Mouse (Mus musculus): Measurements from ENCODE around the gene Cdkl3.
"Not testable (repeated sequence)": the region's sequence is repeated elsewhere in the genome, so short reads cannot be mapped to it uniquely, and the experiment has no call there.

Cdkl3 gene

DNA sequence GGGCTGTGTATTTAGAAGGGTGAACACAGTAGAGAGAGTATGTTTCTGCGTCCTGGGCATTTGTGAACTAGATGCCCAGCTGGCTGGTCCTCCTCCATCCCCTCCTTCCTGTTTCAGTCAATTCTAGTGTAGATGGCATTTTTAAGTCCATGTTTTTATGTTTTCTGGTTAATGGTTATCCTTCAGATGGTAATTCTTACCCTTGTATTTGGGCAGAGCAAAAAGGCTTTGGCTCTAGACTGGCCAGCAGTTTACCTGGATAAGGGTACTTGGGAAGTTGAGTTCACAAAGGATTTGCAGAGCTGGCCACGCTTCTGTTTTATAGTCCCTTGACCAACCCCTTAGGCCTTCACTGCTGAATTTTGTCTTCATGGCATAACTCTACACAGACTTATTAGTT is 102.0 kb downstream of the Cdkl3 start:
- TF ChIP-seq CTCF (conservative IDR thresholded peaks at IDR 0.05; ENCODE audit: low read length) (no peak), POU5F1 (IDR thresholded peaks at IDR 0.05; ENCODE audit: borderline replicate concordance, low read length) (no peak), NANOG (IDR thresholded peaks at IDR 0.05; ENCODE audit: borderline replicate concordance, low read length) (no peak)

DNA sequence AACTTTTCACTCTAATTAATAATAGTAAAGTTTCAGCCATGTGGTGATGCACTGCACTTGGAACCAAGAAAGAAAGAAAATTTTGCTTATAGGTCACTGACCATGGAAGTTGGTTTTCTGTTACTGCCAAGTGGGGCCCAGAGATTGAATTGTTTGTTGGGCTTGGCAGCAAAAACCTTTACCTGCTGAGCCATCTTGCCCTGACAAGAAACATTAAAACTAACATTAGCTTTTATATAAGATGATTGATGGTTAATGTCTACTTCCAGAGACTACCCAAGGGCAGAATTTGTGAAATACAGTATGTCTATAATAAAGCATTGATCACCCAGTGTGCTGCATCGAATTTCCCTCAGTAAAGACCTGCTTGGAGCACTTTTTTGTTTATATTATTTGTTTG is 102.4 kb downstream of the Cdkl3 start:
- no peak for TF ChIP-seq POU5F1 (IDR thresholded peaks at IDR 0.05; ENCODE audit: borderline replicate concordance, low read length)
- TF ChIP-seq CTCF (conservative IDR thresholded peaks at IDR 0.05; ENCODE audit: low read length): no peak
- TF ChIP-seq NANOG (IDR thresholded peaks at IDR 0.05; ENCODE audit: borderline replicate concordance, low read length): no peak
- no peak overlapping the region for H3K4me3 ChIP-seq (replicated peaks; ENCODE audit: low read length)
- no peaks in the 10 kb centered on the region for H3K27me3 ChIP-seq (ENCODE audit: insufficient read depth, low read length)
- H3K9me3 ChIP-seq (ENCODE audit: low read length): no peaks in the 10 kb centered on the region
- peaks cover 78% of the 10 kb centered on the region for H3K4me1 ChIP-seq (replicated peaks; ENCODE audit: low read depth, low read length)
- peaks cover 20% of the 10 kb centered on the region for H3K36me3 ChIP-seq (ENCODE audit: insufficient read depth, low read length)

More for the DNA sequence above, 102.0 kb downstream of the Cdkl3 start:
- Histone ChIP-seq H3K4me3 (replicated peaks; ENCODE audit: low read length) (no peak overlapping the region), H3K36me3 (ENCODE audit: insufficient read depth, low read length) (peaks cover 22% of the 10 kb centered on the region), H3K4me1 (replicated peaks; ENCODE audit: low read depth, low read length) (peaks cover 78% of the 10 kb centered on the region), H3K27me3 (ENCODE audit: insufficient read depth, low read length) (no peaks in the 10 kb centered on the region), H3K9me3 (ENCODE audit: low read length) (no peaks in the 10 kb centered on the region)

DNA sequence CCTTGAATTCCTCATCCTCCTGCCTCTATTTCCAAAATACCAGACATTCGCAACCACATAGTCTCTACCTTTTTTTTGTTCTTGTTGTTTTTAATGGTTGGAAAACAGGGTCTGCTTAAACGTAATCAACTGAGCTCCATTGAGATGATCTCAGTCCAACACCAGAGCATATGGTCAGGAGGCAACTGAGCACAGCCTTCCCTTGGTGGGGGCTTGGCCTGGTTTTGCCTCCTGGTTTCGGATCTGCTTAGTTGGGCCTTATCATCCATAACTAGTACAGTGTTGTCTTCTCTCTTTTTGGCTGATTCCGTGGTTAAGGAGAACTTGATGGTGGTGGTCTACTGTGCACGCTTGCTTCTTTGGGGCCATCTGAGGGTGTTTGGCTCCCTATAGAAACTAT is 104.8 kb downstream of the Cdkl3 start:
- no peaks in the 10 kb centered on the region for H3K9me3 ChIP-seq (ENCODE audit: low read length)
- no peaks in the 10 kb centered on the region for H3K27me3 ChIP-seq (ENCODE audit: insufficient read depth, low read length)
- TF ChIP-seq POU5F1 (IDR thresholded peaks at IDR 0.05; ENCODE audit: borderline replicate concordance, low read length) (no peak), NANOG (IDR thresholded peaks at IDR 0.05; ENCODE audit: borderline replicate concordance, low read length) (no peak), CTCF (conservative IDR thresholded peaks at IDR 0.05; ENCODE audit: low read length) (no peak)
- peaks cover 32% of the 10 kb centered on the region for H3K36me3 ChIP-seq (ENCODE audit: insufficient read depth, low read length)
- no peak overlapping the region for H3K4me3 ChIP-seq (replicated peaks; ENCODE audit: low read length)
- H3K4me1 ChIP-seq (replicated peaks; ENCODE audit: low read depth, low read length): peaks cover 71% of the 10 kb centered on the region

DNA sequence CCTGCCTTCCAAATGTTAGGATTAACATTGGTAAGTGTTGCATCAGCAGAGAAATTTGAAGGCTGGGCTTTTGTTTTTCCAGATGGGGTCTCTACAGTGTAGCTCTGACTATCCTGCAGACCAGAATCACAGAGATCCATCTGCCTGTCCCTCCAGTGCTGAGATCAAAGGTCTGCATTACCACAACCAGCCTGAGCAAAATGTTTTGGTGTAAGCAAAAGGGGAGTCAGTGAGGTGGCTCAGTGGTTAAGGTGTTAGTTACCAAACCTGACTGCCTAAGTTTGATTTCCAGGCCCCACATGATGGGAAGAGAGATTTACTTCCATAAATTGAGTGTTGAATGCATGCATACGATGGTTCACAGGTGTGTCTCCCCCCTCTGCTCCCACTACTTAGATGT is 105.4 kb downstream of the Cdkl3 start:
- no peak for TF ChIP-seq CTCF (conservative IDR thresholded peaks at IDR 0.05; ENCODE audit: low read length)
- TF ChIP-seq POU5F1 (IDR thresholded peaks at IDR 0.05; ENCODE audit: borderline replicate concordance, low read length): no peak
- TF ChIP-seq NANOG (IDR thresholded peaks at IDR 0.05; ENCODE audit: borderline replicate concordance, low read length): no peak
- Histone ChIP-seq H3K4me1 (replicated peaks; ENCODE audit: low read depth, low read length) (peaks cover 70% of the 10 kb centered on the region), H3K27me3 (ENCODE audit: insufficient read depth, low read length) (no peaks in the 10 kb centered on the region), H3K4me3 (replicated peaks; ENCODE audit: low read length) (no peak overlapping the region), H3K36me3 (ENCODE audit: insufficient read depth, low read length) (peaks cover 38% of the 10 kb centered on the region), H3K9me3 (ENCODE audit: low read length) (no peaks in the 10 kb centered on the region)

DNA sequence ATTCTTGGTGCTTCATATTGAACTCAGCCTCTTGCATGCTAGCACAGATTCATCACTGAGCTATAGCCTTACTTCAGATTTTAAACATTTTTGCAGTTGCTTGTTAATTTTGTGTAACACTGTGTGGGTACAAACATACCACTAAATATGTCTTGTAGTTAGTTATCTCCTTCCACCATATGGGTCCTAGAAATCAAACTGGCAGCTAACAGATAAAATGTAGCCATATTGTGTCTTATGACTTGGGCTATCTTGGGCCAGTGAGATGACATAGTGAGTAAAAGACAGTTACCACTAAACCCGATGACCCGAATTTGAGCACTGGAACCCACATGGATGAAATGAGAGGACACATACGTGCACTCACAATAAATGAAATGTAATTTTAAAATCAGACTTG is 111.5 kb downstream of the Cdkl3 start:
- no peak for TF ChIP-seq NANOG (IDR thresholded peaks at IDR 0.05; ENCODE audit: borderline replicate concordance, low read length)
- no peak for TF ChIP-seq CTCF (conservative IDR thresholded peaks at IDR 0.05; ENCODE audit: low read length)
- TF ChIP-seq POU5F1 (IDR thresholded peaks at IDR 0.05; ENCODE audit: borderline replicate concordance, low read length): no peak
- peaks cover 60% of the 10 kb centered on the region for H3K4me1 ChIP-seq (replicated peaks; ENCODE audit: low read depth, low read length)
- no peaks in the 10 kb centered on the region for H3K9me3 ChIP-seq (ENCODE audit: low read length)
- no peak overlapping the region for H3K4me3 ChIP-seq (replicated peaks; ENCODE audit: low read length)
- H3K36me3 ChIP-seq (ENCODE audit: insufficient read depth, low read length): peaks cover 87% of the 10 kb centered on the region
- H3K27me3 ChIP-seq (ENCODE audit: insufficient read depth, low read length): no peaks in the 10 kb centered on the region

DNA sequence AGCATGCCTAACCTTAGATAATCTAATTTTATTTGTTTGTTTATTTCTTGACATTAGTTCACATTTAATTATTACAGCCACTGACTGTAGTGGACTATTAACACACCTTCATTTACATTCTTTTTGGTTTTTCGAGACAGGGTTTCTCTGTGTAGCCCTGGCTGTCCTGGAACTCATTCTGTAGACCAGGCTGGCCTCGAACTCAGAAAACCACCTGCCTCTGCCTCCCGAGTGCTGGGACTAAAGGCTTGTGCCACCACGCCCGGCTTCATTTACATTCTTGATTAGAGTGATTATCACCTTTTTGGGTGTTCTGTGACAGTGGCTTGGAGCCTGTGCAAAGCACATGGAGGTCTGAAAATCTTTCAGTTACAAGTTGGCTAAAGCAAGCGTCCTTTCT is 112.1 kb downstream of the Cdkl3 start:
- H3K36me3 ChIP-seq (ENCODE audit: insufficient read depth, low read length): peaks cover 92% of the 10 kb centered on the region
- H3K27me3 ChIP-seq (ENCODE audit: insufficient read depth, low read length); H3K9me3 ChIP-seq (ENCODE audit: low read length); H3K4me3 ChIP-seq (replicated peaks; ENCODE audit: low read length): not testable (repeated sequence)
- peaks cover 59% of the 10 kb centered on the region for H3K4me1 ChIP-seq (replicated peaks; ENCODE audit: low read depth, low read length)

DNA sequence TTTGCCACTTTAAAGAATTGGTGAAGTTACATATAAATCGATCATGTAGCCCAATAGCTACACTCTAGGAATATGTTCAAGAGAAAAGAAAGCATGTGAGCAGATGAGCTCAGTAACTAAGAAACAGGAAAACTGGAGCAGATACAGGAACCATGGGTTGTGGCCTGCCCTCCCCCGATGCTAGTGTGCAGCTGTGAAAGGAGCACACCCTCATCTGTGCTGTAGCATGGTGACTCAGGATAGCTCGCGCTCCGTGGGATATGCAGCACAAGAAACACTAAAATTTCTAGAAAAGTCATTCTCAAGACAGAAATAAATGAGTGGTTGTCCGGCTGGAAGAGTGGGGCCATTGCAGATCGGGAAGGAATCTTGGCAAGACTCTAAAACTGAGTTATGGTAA is 113.1 kb downstream of the Cdkl3 start:
- Histone ChIP-seq H3K9me3 (ENCODE audit: low read length) (no peaks in the 10 kb centered on the region), H3K36me3 (ENCODE audit: insufficient read depth, low read length) (peaks cover 98% of the 10 kb centered on the region), H3K4me3 (replicated peaks; ENCODE audit: low read length) (no peak overlapping the region), H3K4me1 (replicated peaks; ENCODE audit: low read depth, low read length) (peaks cover 55% of the 10 kb centered on the region), H3K27me3 (ENCODE audit: insufficient read depth, low read length) (no peaks in the 10 kb centered on the region)
- TF ChIP-seq POU5F1 (IDR thresholded peaks at IDR 0.05; ENCODE audit: borderline replicate concordance, low read length): no peak
- no peak for TF ChIP-seq CTCF (conservative IDR thresholded peaks at IDR 0.05; ENCODE audit: low read length)
- no peak for TF ChIP-seq NANOG (IDR thresholded peaks at IDR 0.05; ENCODE audit: borderline replicate concordance, low read length)

DNA sequence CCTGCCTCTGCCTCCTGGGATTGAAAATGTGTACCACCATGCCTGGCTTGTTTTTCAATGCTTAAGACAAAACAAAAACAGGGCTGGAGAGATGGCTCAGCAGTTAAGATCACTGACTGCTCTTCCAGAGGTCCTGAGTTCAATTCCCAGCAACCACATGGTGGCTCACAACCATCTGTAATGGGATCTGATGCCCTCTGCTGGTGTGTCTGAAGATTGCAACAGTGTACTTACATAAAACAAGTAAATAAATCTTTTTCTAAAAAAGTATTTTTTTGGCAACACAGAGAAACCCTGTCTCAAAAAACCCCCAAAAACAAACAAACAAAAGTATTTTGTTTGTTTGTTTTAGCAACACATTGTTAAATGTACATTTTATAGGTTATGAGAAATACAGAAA is 116.4 kb downstream of the Cdkl3 start:
- Histone ChIP-seq H3K4me1 (replicated peaks; ENCODE audit: low read depth, low read length) (peaks cover 28% of the 10 kb centered on the region), H3K36me3 (ENCODE audit: insufficient read depth, low read length) (peaks cover 99% of the 10 kb centered on the region)
- not testable (repeated sequence) for H3K9me3 ChIP-seq (ENCODE audit: low read length); H3K27me3 ChIP-seq (ENCODE audit: insufficient read depth, low read length); H3K4me3 ChIP-seq (replicated peaks; ENCODE audit: low read length)
- TF ChIP-seq CTCF (conservative IDR thresholded peaks at IDR 0.05; ENCODE audit: low read length): peak; percentile 38

DNA sequence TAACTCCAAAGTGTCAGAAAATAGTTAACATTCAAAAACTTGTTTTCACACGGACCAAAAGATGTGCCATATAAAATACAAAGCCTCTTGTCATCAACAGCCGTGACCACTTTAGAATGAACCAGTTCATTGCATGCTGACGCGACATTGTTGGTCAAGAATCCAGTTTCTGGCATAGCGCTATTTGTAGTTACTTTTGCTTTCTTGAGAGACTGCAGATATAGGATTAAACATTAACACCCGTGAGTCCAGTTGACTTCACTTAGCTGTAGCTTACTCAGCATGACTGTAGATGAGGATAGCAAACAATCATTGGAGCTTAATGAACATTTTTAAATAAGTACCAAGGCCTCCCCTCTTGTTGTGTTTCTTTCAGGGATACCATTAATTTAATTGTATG is 118.0 kb downstream of the Cdkl3 start:
- no peak for TF ChIP-seq NANOG (IDR thresholded peaks at IDR 0.05; ENCODE audit: borderline replicate concordance, low read length)
- no peak for TF ChIP-seq CTCF (conservative IDR thresholded peaks at IDR 0.05; ENCODE audit: low read length)
- no peak for TF ChIP-seq POU5F1 (IDR thresholded peaks at IDR 0.05; ENCODE audit: borderline replicate concordance, low read length)
- Histone ChIP-seq H3K4me1 (replicated peaks; ENCODE audit: low read depth, low read length) (peaks cover 15% of the 10 kb centered on the region), H3K9me3 (ENCODE audit: low read length) (no peaks in the 10 kb centered on the region), H3K36me3 (ENCODE audit: insufficient read depth, low read length) (peaks cover 96% of the 10 kb centered on the region), H3K4me3 (replicated peaks; ENCODE audit: low read length) (no peak overlapping the region), H3K27me3 (ENCODE audit: insufficient read depth, low read length) (no peaks in the 10 kb centered on the region)
